Mouse (Mus musculus) urinary bladder, postnatal 36 days (tissue): ENCODE data around the gene 1700067P10Rik.

Source experiments
- DNase-seq, 2 experiments: peaks; one replicate each; pipeline ENCODE4 v3.0.0; 2022; ENCODE audit warnings: low spot score in 2 of 2, mixed read lengths in 1 of 2

1700067P10Rik gene

GRCm38 (mm10) chr17:48096321-48096720 is 7.2 kb downstream of the 1700067P10Rik start:
- DNase-seq, result no peak

GRCm38 (mm10) chr17:48097011-48097742 is 8.1 kb downstream of the 1700067P10Rik start:
- peak in 1 of 2 experiments; percentile 21 for DNase-seq

- no peak for DNase-seq
These were observed 8.8 kb downstream of the 1700067P10Rik start for GRCm38 (mm10) chr17:48097743-48098527.

- no peak for DNase-seq
These were observed 9.4 kb downstream of the 1700067P10Rik start for GRCm38 (mm10) chr17:48098528-48098890.

GRCm38 (mm10) chr17:48099312-48099711 is 10.2 kb downstream of the 1700067P10Rik start:
- no peak for DNase-seq

- peak; percentile 84 to 85 for DNase-seq
These were observed 11.6 kb downstream of the 1700067P10Rik start for GRCm38 (mm10) chr17:48100441-48101417.

GRCm38 (mm10) chr17:48107333-48107732 is 18.2 kb downstream of the 1700067P10Rik start:
- DNase-seq, result no peak

- no peak for DNase-seq
These were observed 18.7 kb downstream of the 1700067P10Rik start for GRCm38 (mm10) chr17:48107862-48108261.

- no peak for DNase-seq
These were observed 19.4 kb downstream of the 1700067P10Rik start for GRCm38 (mm10) chr17:48108520-48108919.

- DNase-seq, result no peak
These were observed 21.6 kb downstream of the 1700067P10Rik start for GRCm38 (mm10) chr17:48110547-48111287.

- DNase-seq, result no peak
These were observed 29.5 kb downstream of the 1700067P10Rik start for GRCm38 (mm10) chr17:48118570-48118969.

- peak; percentile 60 to 74 for DNase-seq
These were observed 30.5 kb downstream of the 1700067P10Rik start for GRCm38 (mm10) chr17:48119656-48120055.

- no peak for DNase-seq
These were observed 31.3 kb downstream of the 1700067P10Rik start for GRCm38 (mm10) chr17:48120456-48120855.

- DNase-seq, result no peak
These were observed 43.7 kb downstream of the 1700067P10Rik start for GRCm38 (mm10) chr17:48132810-48133209.
